Mouse (Mus musculus) thymus, postnatal 10 days (tissue): ENCODE results near the gene Zbtb12.
A peak's percentile ranks its signal among the peaks of the same experiment; 100 is the strongest.
"Not testable (repeated sequence)": the region's sequence is repeated elsewhere in the genome, so short reads cannot be mapped to it uniquely, and the experiment has no call there.

Source experiments
- DNase-seq, 2 experiments: peaks; one replicate each; pipeline ENCODE4 v3.0.0; 2021; ENCODE audit warnings: low spot score in 2 of 2

The Zbtb12 gene

GRCm38 (mm10) chr17:34879336-34879879, at the start of gene Zbtb12:
Gene Zbtb12 (plus strand): TSS chr17:34879483.
- no peak for DNase-seq

- not testable (repeated sequence) for DNase-seq
Measured at GRCm38 (mm10) chr17:34830776-34831175, 48.5 kb upstream of the Zbtb12 start.

GRCm38 (mm10) chr17:34836155-34836855, 43.0 kb upstream of the Zbtb12 start:
- DNase-seq = no peak

- DNase-seq = peak; percentile 92
Measured at GRCm38 (mm10) chr17:34836856-34837221, 42.4 kb upstream of the Zbtb12 start, which contains the start of the genes Stk19 and Dxo. Gene Stk19 (minus strand): TSS chr17:34836945. Gene Dxo (plus strand): TSS chr17:34837019.

GRCm38 (mm10) chr17:34837464-34838324, 41.6 kb upstream of the Zbtb12 start:
- DNase-seq = peak in 1 of 2 experiments; percentile 34

- no peak for DNase-seq
Measured at GRCm38 (mm10) chr17:34838785-34839184, 40.5 kb upstream of the Zbtb12 start.

- DNase-seq = no peak
Measured at GRCm38 (mm10) chr17:34840736-34841307, 38.5 kb upstream of the Zbtb12 start.

- no peak for DNase-seq
Measured at GRCm38 (mm10) chr17:34844884-34845283, 34.4 kb upstream of the Zbtb12 start.

GRCm38 (mm10) chr17:34847192-34847591, 32.1 kb upstream of the Zbtb12 start:
- DNase-seq = no peak

- DNase-seq = no peak
Measured at GRCm38 (mm10) chr17:34847615-34848014, 31.7 kb upstream of the Zbtb12 start.

- peak; percentile 97 to 98 for DNase-seq
Measured at GRCm38 (mm10) chr17:34849722-34850516, 29.4 kb upstream of the Zbtb12 start, which contains the start of the genes Skiv2l and Nelfe. Gene Skiv2l (minus strand): TSS chr17:34850210. Gene Nelfe (plus strand): TSS chr17:34850391.

- DNase-seq = no peak
Measured at GRCm38 (mm10) chr17:34850517-34851125, 28.7 kb upstream of the Zbtb12 start.

- DNase-seq = no peak
Measured at GRCm38 (mm10) chr17:34853511-34853910, 25.8 kb upstream of the Zbtb12 start.

GRCm38 (mm10) chr17:34854761-34855160, 24.5 kb upstream of the Zbtb12 start:
- no peak for DNase-seq

GRCm38 (mm10) chr17:34855825-34856224, 23.5 kb upstream of the Zbtb12 start:
- DNase-seq = peak in 1 of 2 experiments; percentile 48

- DNase-seq = no peak
Measured at GRCm38 (mm10) chr17:34858670-34859069, 20.6 kb upstream of the Zbtb12 start.

GRCm38 (mm10) chr17:34860514-34860913, 18.8 kb upstream of the Zbtb12 start:
- DNase-seq = no peak

GRCm38 (mm10) chr17:34861704-34862415, 17.4 kb upstream of the Zbtb12 start:
- no peak for DNase-seq

GRCm38 (mm10) chr17:34862416-34863081, 16.7 kb upstream of the Zbtb12 start, which contains the start of gene Cfb:
Gene Cfb (minus strand): TSS chr17:34862518.
- no peak for DNase-seq
